Mouse (Mus musculus) liver, embryonic 16.5 days (tissue): ENCODE results near the gene Dtx3l. TPM values are rescaled to one million over a fixed set of nuclear protein-coding genes. Genes with fewer than 3 reads are reported as not detected.

Source experiments
- ATAC-seq: fragments of 200-750 bp; cut with Nextera tagmentation; 2 replicates; pipeline ENCODE4 v1.8.0; 2017; ENCODE audit warnings: low read depth, mild to moderate bottlenecking, moderate number of reproducible peaks, moderate library complexity
- H3K27ac ChIP-seq: fragments of 300-500 bp; sonication (generic); 2 replicates; pipeline ENCODE4 v1.5.1; 2014; ENCODE audit warnings: mild to moderate bottlenecking, low read length
- H3K27me3 ChIP-seq: fragments of 300-500 bp; sonication (generic); 2 replicates; pipeline ENCODE4 v1.6.1; 2014; ENCODE audit warnings: low read depth, low read length, mixed read lengths; ENCODE audit not compliant: control insufficient read depth, insufficient read depth
- H3K36me3 ChIP-seq: fragments of 300-500 bp; sonication (generic); 2 replicates; pipeline ENCODE4 v1.6.1; 2014; ENCODE audit warnings: mild to moderate bottlenecking; ENCODE audit not compliant: control insufficient read depth, insufficient read depth
- H3K4me1 ChIP-seq: fragments of 300-500 bp; sonication (generic); 2 replicates; pipeline ENCODE4 v1.6.1; 2014; ENCODE audit warnings: low read depth, low read length, mixed read lengths; ENCODE audit not compliant: control insufficient read depth
- H3K4me2 ChIP-seq: fragments of 300-500 bp; sonication (generic); 2 replicates; pipeline ENCODE4 v1.6.1; 2014; ENCODE audit warnings: low read depth, low read length, mixed read lengths
- H3K4me3 ChIP-seq: fragments of 300-500 bp; sonication (generic); 2 replicates; pipeline ENCODE4 v1.5.1; 2014; ENCODE audit warnings: low read depth, mild to moderate bottlenecking, low read length
- H3K9ac ChIP-seq: fragments of 300-500 bp; sonication (generic); 2 replicates; pipeline ENCODE4 v1.6.1; 2014; ENCODE audit warnings: low read depth, low read length
- H3K9me3 ChIP-seq: fragments of 300-500 bp; sonication (generic); replicated peaks from 2 replicates; pipeline ENCODE4 v1.6.1; 2016; ENCODE audit warnings: low read length; ENCODE audit not compliant: control insufficient read depth
- WGBS: fragments of 180-500 bp; shearing (Covaris S2); extraction: QIAGEN DNeasy Blood & Tissue Kit; methylation state at CpG from one replicate; pipeline ENCODE4 v1.1.7; 2014; ENCODE audit not compliant: insufficient replicate concordance; 5-methylcytosine and 5-hydroxymethylcytosine counted together
- polyA plus RNA-seq: library from polyadenylated mRNA; unstranded; fragments of >200 nt; fragmentation: Nextera tagmentation; extraction: Ambion mirVana; gene quantifications from 2 replicates; pipeline ENCODE4 v1.2.1, GENCODE M21; 2015

The Dtx3l gene
- polyA plus RNA-seq, 1 experiment from 2014 or later: 5.5 TPM

GRCm38 (mm10) chr16:35939690-35940089, 739 bp upstream of the Dtx3l start:
- no peaks in the 10 kb centered on the region for H3K9me3 ChIP-seq
- peak overlapping the region; percentile 76 for H3K27ac ChIP-seq
- ATAC-seq: peak; percentile 67
- H3K4me2 ChIP-seq: peak overlapping the region; percentile 94
- no peaks in the 10 kb centered on the region for H3K27me3 ChIP-seq
- peaks cover 11% of the 10 kb centered on the region for H3K4me1 ChIP-seq
- H3K4me3 ChIP-seq: peak overlapping the region; percentile 87
- peaks cover 5% of the 10 kb centered on the region; the same call in 1 of the 2 replicates for H3K36me3 ChIP-seq
- H3K9ac ChIP-seq: peak overlapping the region; percentile 88
- 3% methylated on average over 9 of the region's 9 CpGs for WGBS

- H3K36me3 ChIP-seq: peaks cover 5% of the 10 kb centered on the region; the same call in 1 of the 2 replicates
- peak overlapping the region; percentile 76 for H3K27ac ChIP-seq
- peak overlapping the region; percentile 94 for H3K4me2 ChIP-seq
- peaks cover 11% of the 10 kb centered on the region for H3K4me1 ChIP-seq
- no peaks in the 10 kb centered on the region for H3K9me3 ChIP-seq
- no peaks in the 10 kb centered on the region for H3K27me3 ChIP-seq
- 4% methylated on average over 6 of the region's 6 CpGs for WGBS
- peak overlapping the region; percentile 87 for H3K4me3 ChIP-seq
- ATAC-seq: peak; percentile 41
- H3K9ac ChIP-seq: peak overlapping the region; percentile 88
Observed at GRCm38 (mm10) chr16:35939261-35939660, 310 bp upstream of the Dtx3l start.

DNA sequence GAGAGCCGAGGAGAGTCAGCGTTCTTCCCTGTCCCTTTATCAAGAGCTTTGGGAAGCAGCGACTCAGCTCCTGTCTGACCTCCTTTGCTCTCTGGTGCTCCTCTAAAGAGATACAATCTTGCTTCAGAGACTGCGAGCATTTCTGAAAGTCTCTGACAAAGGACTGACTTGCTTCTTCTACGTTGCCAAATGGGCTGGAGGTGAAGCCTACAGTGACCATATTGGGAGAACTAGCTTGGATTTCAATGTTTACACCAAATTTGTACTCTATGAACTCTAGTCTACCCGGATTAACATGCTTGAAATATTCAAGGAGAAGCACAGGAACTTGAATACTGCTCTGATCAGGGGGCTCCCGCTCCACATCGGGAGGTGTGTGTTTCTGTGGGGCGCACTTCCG, 5.8 kb downstream of the Dtx3l start:
- ATAC-seq: no peak
- Histone ChIP-seq H3K4me3 (no peak overlapping the region), H3K36me3 (no peaks in the 10 kb centered on the region; the same call in 1 of the 2 replicates), H3K9me3 (no peaks in the 10 kb centered on the region), H3K9ac (no peak overlapping the region), H3K27ac (no peak overlapping the region; the same call in 1 of the 2 replicates), H3K4me1 (no peaks in the 10 kb centered on the region; the same call in 1 of the 2 replicates), H3K4me2 (no peak overlapping the region), H3K27me3 (no peaks in the 10 kb centered on the region)
- WGBS: 75% methylated on average over 10 of the region's 10 CpGs

- Histone ChIP-seq H3K9ac (no peak overlapping the region), H3K27ac (no peak overlapping the region; the same call in 1 of the 2 replicates), H3K4me1 (no peaks in the 10 kb centered on the region; the same call in 1 of the 2 replicates), H3K36me3 (peaks cover 2% of the 10 kb centered on the region; the same call in 1 of the 2 replicates), H3K27me3 (no peaks in the 10 kb centered on the region), H3K4me3 (no peak overlapping the region), H3K4me2 (no peak overlapping the region), H3K9me3 (no peaks in the 10 kb centered on the region)
- 68% methylated on average over 19 of the region's 19 CpGs for WGBS
- ATAC-seq: peak; percentile 63
Observed at GRCm38 (mm10) chr16:35932179-35933055, 6.5 kb downstream of the Dtx3l start.

- no peak for ATAC-seq
- Histone ChIP-seq H3K27ac (no peak overlapping the region), H3K36me3 (peaks cover 3% of the 10 kb centered on the region; the same call in 1 of the 2 replicates), H3K4me1 (no peaks in the 10 kb centered on the region), H3K9ac (no peak overlapping the region), H3K4me3 (no peak overlapping the region), H3K27me3 (no peaks in the 10 kb centered on the region), H3K4me2 (no peak overlapping the region), H3K9me3 (no peaks in the 10 kb centered on the region)
- 80% methylated on average over 5 of the region's 5 CpGs for WGBS
Observed at GRCm38 (mm10) chr16:35924341-35924740, 14.6 kb downstream of the Dtx3l start.

DNA sequence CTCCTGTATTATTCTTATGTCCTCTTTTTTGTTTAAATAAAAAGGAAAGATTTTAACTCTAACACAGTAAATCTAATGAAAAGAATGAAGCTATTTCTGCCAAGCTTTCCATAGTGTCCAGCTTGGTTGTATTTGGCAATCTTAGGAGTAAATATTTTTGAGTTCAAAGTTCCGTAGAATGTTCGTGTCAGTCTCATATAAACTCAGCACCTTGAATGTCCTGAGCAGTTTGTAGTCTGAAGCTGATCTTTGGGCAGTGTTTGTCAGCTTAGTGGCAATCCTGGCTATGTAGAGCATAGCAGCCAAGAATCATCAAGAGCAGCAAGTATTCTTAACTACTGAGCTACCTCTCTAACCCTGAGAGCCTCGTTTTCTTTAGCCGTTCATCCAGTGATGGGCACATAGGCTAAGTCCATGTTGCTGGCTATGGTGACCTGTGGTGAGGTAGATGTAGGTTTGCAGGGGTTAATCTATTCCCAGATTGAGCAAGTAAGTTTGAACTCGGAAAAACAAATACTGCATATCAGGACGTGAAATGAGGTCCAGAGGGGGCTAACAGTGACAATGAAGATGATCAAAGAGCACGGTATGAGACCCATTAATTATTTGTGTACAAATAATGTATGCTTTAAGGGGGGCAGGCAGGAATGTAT, 15.3 kb downstream of the Dtx3l start:
- Histone ChIP-seq H3K9me3 (no peaks in the 10 kb centered on the region), H3K27ac (no peak overlapping the region), H3K4me3 (no peak overlapping the region), H3K4me1 (no peaks in the 10 kb centered on the region; the same call in 1 of the 2 replicates), H3K4me2 (no peak overlapping the region), H3K36me3 (0 out of 2 replicates have a peak, but pooled peaks cover 3% of the 10 kb centered on the region), H3K27me3 (no peaks in the 10 kb centered on the region), H3K9ac (no peak overlapping the region)
- WGBS: 60% methylated on average over 7 of the region's 7 CpGs
- ATAC-seq: peak; percentile 27

DNA sequence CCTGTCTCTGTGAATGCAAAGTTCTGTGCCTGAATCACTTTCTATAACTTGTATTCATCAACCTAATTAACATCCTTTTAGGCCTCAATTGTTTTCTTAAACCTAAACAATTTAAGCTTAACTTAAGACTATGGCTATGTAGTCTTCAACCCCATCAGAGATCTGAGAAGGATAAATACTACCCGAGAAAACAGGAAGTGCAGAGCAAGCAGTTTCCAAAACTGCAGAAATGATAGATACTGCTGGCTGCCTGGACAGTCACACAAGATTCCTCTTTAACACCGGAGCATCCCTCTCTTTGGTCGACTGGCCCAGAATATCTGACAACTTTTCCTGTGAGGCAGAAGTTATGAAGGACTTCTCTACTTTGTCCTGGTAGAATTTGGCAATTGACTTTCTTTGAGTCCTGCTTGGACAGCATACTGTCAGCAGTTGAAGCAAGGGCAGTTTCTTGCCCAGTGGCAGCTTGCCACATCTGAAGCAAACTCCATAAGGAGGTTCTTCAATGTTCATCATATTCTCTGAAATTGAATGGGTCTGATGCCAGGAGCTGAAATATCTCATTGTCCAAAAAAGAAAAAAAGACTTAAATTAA, 16.6 kb downstream of the Dtx3l start:
- no peak for ATAC-seq
- Histone ChIP-seq H3K36me3 (0 out of 2 replicates have a peak, but pooled peaks cover under 1% of the 10 kb centered on the region), H3K4me1 (no peaks in the 10 kb centered on the region; the same call in 1 of the 2 replicates), H3K4me2 (no peak overlapping the region), H3K9ac (no peak overlapping the region), H3K27ac (no peak overlapping the region), H3K27me3 (no peaks in the 10 kb centered on the region), H3K4me3 (no peak overlapping the region), H3K9me3 (no peaks in the 10 kb centered on the region)
- WGBS: 50% methylated on average over 3 of the region's 3 CpGs

DNA sequence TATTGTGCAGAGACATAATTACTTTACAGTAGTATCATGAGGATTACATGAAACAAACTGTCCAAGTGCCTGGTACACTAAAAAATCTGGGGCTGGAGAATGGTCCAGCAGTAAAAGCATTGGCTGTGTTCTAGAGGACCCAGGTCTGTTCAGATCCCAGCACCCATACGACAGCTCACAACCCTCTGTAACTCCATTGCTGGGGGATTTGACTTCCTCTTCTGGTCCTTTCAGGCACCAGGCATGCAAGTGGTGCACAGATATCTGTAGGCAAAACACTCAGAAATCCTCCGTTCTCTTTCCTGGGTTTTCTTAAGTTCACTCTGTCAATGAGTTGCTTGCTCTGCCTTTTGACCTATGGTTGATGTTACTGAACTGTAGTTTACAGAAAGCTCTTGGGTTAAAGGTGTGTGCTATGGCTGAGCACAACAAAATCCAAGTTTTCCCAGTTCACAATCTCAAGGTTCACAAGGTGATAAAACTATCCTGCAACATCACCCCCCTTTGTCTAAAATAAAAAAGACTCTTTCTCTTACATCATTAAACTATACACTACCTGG, 17.2 kb downstream of the Dtx3l start:
- no peak; the same call in 1 of the 2 replicates for ATAC-seq
- H3K36me3 ChIP-seq: no peaks in the 10 kb centered on the region
- no peak overlapping the region for H3K4me3 ChIP-seq
- WGBS: 30% methylated on average over 2 of the region's 2 CpGs
- H3K4me1 ChIP-seq: no peaks in the 10 kb centered on the region; the same call in 1 of the 2 replicates
- H3K27me3 ChIP-seq: no peaks in the 10 kb centered on the region
- H3K9me3 ChIP-seq: no peaks in the 10 kb centered on the region
- no peak overlapping the region for H3K4me2 ChIP-seq
- no peak overlapping the region for H3K27ac ChIP-seq
- H3K9ac ChIP-seq: no peak overlapping the region
